Mouse (Mus musculus) thymus, postnatal 36 days (tissue): Measurements from ENCODE around the gene Tmem41b.

Experiments used
- DNase-seq, 2 experiments: peaks; one replicate each; pipeline ENCODE4 v3.0.0; 2022; ENCODE audit warnings: mixed read lengths in 2 of 2

Gene Tmem41b

DNA sequence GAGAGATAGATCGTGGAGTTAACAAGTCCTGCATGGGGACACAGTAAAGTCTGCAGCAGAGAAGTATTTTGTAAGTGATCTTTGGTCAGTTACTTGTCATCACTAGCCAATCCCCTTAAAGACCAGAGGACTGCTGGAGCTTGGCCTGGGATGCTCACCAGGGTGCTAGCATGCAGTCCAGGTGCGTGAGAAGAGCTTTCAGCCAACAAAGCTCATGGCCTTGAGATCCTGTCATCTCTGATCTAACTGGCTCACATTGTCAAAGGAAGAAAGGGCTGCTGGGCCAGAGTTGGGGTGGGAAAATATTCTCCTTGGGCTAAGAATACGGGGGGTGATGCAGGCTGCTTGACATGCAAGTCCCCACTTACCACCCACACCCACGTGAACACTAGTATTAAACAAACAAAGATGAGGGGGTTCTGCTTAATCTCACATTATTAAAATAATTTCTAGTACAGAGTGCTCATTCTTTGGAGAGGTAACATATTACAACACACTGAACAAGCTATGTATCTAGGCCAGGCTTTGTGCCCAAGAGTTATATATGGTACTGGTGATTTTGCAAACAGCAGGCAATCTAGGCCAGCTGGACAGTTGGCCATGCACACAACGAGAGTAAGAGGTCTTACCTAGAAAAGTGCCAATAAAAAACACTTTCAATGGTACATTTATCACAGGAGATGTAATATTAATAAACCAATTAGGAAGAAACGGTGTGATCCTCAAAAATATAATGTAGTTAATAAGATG, 10.6 kb downstream of the Tmem41b start:
- no peak for DNase-seq

DNA sequence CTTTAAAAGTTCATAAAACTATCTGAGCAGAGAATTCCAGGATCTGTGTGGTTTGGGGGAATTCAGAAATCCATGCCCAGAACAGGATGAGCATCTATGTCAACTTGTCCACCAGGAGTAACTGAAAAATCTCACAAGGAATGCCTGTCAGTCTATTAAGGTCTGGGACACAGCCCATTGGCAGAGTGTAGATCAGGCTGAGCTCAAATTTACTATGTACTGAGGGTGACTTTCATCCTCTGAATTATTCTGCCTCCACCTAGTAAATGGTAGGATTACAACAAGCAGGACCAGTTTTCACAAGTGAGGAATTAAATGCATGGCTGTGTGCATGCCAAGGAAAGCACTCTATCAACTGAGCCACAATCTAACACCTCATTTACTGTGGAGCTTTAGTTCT, 17.2 kb downstream of the Tmem41b start:
- DNase-seq = no peak

DNA sequence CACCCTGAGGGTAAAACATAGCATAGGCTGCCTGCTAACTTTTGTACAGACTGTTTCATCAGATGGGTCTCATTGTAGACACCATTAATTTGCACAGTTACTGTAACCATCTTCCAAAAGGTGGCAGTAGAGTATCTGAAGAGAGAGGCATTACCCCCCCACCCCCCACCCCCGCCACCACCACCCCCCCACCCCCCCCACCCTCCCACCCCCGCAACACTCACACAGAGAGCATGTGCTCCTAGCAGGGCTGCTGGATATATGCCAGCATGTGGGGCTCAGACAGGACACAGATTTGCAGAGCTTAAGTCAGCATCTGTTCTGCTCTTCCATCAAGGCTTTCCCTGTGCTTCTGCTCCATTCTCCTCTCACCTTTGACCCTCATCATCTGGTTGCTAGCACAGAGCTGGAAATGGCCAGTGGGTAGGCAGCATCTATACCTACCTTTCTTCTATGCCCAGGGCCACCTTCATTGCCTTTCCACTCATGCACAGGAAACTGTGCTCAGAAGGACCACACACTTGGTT, 17.7 kb downstream of the Tmem41b start:
- no peak for DNase-seq

DNA sequence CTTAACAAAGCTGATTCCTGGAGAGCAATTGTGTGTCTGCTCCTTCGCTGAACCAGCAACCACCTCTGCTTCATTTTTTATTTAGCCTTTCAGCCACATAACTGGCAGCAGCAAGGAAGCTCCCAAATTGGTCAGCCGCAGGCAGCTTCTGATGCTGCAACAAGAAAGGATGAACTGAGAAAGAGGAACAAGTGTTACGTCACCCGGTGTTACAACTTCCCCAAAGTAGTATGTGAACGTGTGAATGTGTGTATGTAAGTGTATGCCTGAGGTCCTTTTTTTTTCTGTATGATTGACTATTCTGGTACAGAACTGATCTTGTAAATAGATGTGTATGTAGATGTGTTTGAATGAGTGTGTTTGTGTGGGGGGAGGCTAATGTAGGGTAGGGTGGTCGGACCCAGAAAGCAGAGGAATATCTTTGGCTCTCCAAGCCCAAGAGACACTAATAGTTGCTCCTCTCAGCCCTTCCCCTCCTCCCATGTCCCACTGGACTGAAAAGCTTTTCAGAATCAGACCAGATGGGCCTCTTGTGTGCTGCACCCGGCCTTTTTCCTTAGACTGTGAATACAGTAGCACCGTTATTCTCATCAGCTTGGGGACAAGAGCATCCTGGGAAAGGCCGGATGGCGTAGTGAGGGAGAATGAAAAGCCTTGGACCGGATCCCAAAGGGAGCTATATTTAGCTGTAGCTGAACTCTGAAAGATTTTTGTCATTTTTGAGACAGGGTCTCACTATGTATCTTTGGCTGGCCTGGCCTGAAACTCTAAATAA, 18.7 kb downstream of the Tmem41b start:
- DNase-seq = no peak

DNA sequence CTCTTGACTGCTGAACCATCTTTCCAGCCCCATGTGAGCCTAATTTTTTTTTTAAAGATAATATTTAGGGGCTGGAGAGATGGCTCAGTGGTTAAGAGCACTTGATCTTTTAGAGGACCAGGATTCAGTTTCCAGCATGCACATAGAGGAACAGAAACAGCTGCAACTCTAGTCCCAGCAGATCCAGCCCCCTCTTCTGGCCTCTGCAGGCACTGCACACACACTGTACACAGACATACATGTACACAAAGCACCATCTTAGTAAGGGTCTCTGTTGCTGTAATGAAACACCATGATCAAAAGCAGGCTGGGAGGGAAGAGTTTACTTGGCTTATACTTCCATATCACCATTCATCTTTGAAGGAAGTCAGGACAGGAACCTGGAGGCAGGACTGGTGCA, 21.1 kb downstream of the Tmem41b start:
- no peak for DNase-seq

DNA sequence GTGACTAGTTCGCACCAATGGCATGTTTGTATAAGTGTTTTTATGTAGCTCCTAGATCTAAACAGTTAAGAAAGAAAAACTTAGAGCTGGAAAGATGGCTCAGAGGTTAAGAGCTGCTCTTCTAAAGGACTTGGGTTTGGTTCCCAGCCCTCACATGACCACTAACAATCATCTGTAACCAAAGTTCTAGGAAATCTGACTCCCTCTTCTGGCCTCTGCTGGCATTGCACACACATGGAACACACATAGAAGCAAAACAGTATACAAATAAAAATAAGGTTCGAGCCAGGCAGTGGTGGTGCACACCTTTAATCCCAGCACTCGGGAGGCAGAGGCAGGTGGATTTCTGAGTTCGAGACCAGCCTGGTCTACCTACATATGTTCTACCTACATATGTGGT, 23.0 kb downstream of the Tmem41b start:
- no peak for DNase-seq

DNA sequence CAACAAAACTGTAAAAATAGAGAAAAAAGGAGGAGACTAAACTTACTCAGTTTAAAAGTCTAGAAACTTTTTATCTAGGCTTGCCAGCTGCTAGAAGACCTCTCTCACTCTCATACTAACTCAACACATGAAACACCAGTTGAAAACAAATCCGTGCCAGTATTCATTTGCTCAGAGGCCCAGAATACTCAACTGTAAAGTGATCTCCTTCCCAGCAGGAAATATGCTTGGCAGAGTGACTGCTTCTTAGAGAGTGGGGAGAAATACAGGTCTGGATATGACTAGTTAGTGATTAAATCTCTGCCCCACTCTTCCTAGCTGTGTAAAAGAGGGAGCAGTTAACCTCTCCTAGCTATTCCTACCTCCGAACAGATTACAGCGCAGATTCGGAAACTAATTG, 24.1 kb downstream of the Tmem41b start:
- no peak for DNase-seq

DNA sequence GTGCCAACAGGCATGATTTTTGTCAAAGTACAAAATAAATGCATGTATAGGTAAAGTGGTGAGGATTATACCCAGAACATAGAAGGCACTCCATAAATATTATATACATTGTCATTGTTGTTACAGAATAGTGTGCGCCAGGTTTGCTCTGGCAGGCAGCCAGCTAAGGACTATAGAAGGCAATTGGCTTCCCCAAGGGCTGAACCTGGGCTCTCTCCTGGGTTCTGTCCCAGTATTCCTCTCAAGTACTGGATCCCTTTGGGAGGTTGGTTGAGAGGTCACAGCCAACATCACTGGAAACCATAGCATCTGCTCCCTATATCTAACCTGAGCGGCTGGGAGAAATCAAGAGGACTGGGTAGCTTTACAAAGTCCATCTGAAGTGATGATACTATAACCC, 25.2 kb downstream of the Tmem41b start:
- DNase-seq = no peak

DNA sequence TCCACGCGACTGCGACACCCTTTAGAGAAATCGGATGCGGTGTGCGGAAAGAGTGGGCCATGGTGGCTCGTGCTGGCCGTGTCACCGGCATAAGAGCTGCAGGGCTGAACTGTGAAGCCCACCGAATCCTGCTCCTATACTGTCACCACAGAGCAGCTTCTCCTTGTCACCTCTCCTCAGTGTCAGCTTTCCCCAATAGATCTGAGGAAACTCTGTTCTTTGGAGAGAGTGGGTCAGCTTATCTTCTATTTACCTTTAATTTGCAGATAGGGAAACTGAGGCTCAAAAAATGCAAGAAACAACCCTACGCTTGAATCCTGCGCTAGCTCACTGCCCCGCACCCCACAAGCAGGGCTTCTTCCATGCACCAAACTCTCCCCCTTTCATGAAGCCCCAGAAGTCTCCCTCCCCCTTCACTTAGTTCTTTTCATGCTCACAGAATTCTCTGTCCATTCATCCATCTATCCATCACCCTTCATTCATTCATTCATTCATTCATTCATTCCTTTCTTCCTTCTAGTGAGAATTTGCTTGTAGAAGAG, 26.0 kb downstream of the Tmem41b start:
- DNase-seq = no peak

DNA sequence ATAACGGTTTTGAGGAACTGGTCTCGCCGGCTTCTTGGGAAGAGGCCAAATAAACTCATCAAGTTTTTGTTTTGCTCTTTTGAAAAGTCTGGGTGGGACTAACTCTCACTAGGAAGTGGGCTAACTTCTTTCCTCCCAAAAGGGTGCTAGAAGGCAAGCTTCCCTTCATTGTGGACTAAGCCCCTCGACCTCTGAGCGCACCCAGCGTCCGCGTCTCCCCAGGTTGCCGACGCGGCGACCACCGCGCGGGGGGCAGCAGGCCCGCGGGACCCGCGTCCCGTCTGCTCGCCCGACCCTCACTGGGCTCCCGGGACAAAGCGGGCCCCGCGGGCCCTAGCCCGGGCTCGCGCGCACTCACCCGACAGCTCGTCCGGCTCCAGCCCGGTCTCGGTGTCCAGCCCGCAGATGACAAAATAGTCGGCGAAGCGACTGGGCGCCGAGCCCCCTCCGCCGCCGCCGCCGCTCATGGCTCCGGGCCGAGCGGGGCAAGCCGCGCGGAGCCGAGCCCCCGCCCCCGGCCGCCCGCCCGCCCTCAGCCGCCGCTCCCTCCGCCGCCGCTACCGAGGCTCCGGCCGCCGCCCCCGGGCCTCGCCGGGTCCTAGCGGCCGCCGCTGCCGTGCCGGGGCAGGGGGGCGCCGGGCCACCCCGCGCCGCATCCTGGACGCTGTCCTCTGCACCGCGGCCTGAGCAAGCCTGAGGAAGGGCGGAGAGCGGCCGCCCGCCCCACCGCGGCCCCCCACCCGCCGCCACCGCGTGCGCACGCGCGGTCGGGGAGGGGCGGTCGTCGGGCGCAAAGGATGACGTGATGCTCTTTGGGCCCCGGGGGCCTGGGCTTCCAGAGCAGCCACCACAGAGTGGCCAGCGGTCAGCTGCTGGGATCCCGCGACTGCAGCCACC, 26.8 kb downstream of the Tmem41b start, which contains the start of gene Dennd5a:
Gene Dennd5a (minus strand): TSS at position 755 of the 897 bp plus-strand sequence.
- DNase-seq = peak; percentile 48 to 49

DNA sequence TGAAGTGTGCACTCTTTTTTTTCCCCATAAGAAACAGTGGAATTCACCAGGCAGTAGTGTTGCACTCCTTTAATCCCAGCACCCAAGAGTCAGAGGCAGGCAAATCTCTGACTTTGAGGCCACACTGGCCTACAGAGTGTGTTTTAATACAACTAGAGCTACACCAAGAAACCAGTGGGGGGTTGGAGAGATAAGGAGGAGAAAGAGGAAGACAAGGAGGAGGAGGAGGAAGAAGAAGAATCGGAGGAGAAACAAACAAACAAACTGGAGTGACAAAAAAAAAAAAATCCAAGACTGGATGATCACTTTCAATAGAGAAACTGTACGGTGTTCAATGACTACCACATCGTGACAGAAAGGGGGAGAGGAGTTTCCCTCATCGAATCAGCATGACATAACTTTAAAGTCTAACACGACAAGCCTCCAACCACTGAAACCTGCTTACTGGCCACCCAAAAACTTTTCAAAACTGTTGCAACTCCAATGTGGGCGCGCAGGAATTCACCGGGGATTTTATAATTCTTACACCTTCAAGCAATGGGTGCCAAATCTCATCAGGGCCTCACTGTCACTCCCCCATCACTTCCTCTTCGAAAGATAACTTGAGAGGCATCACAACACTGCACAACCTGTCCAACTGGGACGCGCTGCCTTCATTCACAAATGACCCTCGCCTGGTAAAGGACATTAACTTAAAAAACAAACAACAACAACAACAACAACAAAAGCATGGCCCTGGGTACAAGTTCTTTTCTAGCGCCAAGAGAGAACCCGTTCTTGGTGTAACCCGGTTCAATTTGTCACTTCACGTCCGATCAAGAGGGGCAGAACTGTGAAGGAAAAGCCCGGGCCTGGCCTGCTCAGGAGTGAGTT, 27.6 kb downstream of the Tmem41b start:
- no peak for DNase-seq

DNA sequence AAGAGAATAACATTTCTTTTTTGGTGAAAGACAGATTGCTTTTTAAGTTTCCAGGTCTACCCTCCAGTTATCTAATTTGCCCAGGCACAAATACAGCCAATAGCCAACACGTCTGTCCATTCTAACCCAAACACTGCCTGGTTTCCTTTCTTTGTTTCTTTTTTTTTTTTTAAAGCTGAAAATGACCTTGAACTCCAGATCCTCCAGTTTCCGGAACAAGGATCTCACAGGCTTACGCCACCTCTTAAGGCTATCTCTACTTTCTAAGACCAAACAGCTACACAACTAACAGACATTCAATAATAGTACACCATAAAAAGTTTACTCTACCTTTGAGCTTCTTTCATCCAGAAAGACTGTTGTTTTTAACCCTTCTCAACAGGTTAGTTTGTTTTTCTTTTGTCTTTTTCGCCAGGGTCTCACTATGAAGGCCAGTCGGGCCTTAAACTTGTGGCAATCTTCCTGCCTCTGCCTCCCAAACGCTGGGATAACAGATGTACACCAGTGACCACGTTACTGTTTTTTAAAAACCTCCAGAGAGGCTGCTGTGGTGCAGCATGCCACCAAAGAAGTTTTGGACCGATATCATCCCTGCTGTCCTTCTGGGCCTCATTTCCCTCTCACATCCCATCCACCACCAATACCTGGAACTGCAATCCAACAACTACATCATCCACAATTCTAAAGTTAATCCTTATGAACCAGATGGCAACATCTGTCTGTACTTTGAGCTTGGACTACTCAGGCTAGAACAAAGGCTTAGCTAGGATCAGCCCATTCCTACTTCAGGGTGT, 28.5 kb downstream of the Tmem41b start:
- no peak for DNase-seq

DNA sequence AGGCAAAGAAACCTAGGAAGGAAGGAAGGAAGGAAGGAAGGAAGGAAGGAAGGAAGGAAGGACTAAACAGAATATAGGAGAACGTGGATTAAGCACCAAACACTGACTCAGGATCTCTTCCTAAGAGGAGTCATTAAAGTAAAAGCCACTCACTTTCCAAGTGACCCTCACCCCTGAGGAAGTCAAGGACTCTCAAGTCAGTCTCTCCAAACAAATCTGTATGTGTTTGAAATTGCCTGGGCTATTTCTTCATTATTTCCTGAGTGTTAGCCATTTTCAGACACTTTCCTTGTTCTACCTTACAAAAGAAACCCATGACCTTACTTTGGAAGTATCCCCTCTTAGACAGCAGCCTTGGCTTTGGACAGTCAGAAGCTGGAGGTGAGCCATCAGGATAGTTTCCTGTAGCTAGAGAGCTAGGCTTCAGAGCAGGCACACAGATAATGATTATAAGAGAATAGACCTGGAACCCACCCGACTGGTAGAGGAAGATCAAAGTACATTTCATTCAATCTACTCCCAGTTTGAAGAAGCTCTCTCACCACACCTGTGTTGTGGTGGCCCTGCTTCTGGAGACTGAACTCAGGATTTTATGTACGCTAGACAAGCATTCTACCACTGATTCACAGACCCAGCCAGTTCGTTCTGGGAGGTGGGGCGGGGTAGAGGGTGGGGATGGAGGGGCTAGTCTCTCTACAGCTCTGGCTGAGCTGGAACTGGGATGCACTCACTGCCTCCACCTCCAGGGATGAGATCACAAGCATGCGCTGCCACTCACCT, 31.9 kb downstream of the Tmem41b start:
- no peak for DNase-seq

DNA sequence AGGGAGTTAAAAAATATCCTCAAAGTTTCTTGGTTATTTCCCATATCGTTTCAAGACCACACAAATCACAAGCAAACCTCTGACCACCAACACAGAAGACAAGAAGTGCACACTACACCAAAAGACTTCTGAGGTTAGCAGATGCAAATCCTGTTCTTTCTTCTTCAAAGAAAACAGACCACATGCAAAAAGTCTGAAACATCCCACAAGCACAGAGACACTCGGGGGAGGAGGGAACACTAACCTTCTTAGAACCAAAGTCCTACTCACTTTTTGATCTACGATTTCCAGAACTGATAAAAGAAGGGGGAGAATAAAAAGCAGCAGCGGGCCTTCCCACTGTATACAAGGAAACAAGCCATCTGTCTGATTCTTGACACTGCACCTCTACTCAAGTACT, 35.4 kb downstream of the Tmem41b start:
- no peak for DNase-seq

DNA sequence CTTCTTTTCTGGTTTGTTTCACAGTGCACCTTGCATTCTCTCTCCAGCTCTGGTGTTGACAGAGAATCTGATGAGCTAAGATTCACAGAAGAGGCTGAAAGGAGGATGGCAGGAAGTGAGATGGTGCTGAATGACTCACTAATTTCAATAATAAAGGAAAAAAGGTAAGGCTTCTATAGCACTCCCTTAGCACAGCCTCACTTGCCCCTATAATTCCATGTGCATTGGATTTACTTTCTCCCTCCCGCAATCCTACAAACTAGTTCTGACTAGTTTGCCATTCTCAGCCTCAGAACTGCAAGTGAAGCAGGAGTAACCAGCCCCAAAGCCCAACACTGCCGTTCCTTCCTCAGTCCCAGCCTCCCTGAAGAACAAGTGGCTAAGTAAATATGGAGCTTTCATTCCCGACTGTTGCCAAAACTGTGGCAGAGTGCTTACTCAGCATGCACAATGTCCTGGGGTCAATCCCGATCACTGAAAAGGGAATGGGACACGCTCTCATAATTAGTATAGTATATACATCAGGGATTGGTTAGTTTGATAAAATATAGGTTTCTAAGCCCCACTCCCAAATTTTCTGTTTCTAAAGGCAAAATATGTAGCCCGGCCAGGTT, 42.2 kb downstream of the Tmem41b start:
- DNase-seq = no peak

DNA sequence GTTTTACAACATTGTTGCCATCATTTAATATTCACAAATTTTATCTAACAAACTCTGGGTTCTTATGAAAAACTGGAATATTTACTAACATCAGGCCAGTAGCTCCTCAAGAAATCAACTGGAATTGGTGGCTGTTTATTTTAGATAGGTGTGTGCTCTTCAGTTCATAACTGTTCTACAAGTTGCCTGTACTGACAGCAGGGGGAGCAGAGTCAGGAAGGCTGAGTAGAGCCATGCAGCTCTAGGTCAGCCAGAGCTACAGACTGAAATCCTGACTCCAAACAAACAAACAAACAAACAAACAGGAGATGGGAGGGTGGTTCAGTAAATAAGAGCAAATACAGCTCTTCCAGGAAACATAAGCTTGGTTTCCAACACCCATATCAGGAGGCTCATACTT, 57.1 kb downstream of the Tmem41b start:
- no peak for DNase-seq

DNA sequence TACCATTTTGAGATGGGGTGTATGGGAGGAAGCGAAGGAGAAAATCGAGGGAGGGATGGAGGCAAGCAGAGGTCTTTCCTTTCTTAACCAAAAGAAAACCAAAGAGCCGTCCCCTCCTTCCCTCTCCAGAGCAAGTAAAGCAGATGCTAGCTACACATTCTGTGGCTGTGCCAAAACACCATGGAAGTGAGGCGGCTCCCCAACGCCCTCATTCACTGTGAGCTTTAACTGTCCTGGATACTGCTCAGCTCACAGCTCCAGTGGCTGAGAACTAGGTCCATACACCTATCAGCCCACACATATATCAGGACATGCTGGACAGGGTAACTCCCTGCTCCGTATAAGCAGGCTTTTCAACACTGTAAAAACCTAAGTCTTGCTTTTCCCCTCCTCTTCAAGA, 58.4 kb downstream of the Tmem41b start:
- no peak for DNase-seq

DNA sequence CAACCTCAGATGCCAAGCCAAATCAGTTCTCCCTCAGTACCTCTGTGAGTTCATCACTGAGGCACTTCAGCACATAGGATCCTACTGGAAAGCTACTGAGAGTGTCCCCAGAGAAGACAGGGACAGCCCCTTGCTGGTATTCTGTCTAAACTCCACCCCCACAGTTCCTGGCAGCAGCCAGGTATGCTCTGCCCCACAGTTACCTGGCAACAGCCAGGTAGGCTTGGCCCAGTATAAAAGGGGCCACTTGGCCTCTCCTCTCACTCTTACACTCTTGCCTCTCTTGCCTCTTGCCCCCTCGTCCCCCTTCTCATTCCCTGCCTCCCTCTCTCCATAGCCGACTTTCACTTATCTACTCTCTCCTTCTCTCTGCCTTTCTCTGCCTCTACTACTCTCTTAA, 61.8 kb downstream of the Tmem41b start:
- no peak for DNase-seq

DNA sequence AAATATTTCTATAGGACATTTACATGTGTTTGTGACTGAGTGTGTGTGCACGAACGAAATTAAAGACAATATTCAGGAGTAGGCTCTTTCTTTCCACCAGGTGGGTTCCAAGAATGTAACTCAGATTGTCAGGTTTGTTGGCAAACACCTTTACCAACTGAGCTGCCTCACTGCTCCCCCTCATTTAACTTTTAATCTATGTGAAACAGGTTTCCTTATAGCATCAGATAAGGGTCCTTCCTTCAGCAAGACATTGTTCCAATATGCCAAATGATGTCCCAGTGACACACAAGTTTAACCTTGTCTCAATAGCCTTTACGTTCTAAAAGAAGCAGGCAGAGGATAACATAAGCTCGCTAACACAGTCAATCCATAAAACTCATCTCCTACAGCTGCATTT, 63.8 kb downstream of the Tmem41b start:
- no peak for DNase-seq
